Mouse (Mus musculus) midbrain, embryonic 13.5 days (tissue): ENCODE measurements at regions not wholly inside any gene's neighbourhood (a gene's known extent, or its start where the extent isn't known, plus 50 kb on each side); places are given as distances from the start of the nearest gene placed in this dataset.

Experiments
- ATAC-seq: fragments of 200-750 bp; cut with Nextera tagmentation; 2 replicates; pipeline ENCODE4 v1.8.0; 2017; ENCODE audit warnings: mild to moderate bottlenecking, moderate TSS enrichment, moderate library complexity
- H3K27ac ChIP-seq: fragments of 300-500 bp; sonication (generic); 2 replicates; pipeline ENCODE4 v1.5.1; 2015; ENCODE audit warnings: inconsistent platforms, mild to moderate bottlenecking, moderate library complexity
- H3K27me3 ChIP-seq: fragments of 300-500 bp; sonication (generic); 2 replicates; pipeline ENCODE4 v1.6.1; 2015; ENCODE audit warnings: mild to moderate bottlenecking, inconsistent platforms
- H3K36me3 ChIP-seq: fragments of 300-500 bp; sonication (generic); 2 replicates; pipeline ENCODE4 v1.6.1; 2015; ENCODE audit warnings: mild to moderate bottlenecking, inconsistent platforms
- H3K4me1 ChIP-seq: fragments of 300-500 bp; sonication (generic); replicated peaks from 2 replicates; pipeline ENCODE4 v1.6.1; 2015; ENCODE audit warnings: inconsistent platforms
- H3K4me2 ChIP-seq: fragments of 300-500 bp; sonication (generic); replicated peaks from 2 replicates; pipeline ENCODE4 v1.6.1; 2015; ENCODE audit warnings: moderate library complexity, mild to moderate bottlenecking, inconsistent platforms
- H3K4me3 ChIP-seq: fragments of 300-500 bp; sonication (generic); replicated peaks from 2 replicates; pipeline ENCODE4 v1.5.1; 2015; ENCODE audit warnings: mild to moderate bottlenecking, inconsistent platforms
- H3K9ac ChIP-seq: fragments of 300-500 bp; sonication (generic); replicated peaks from 2 replicates; pipeline ENCODE4 v1.6.1; 2015; ENCODE audit warnings: mild to moderate bottlenecking, inconsistent platforms
- H3K9me3 ChIP-seq: fragments of 300-500 bp; sonication (generic); 2 replicates; pipeline ENCODE4 v1.6.1; 2016; ENCODE audit warnings: mild to moderate bottlenecking, inconsistent platforms
- WGBS: fragments of 180-500 bp; shearing (Covaris S2); methylation state at CpG from one replicate; pipeline ENCODE4 v1.1.7; 2015; 5-methylcytosine and 5-hydroxymethylcytosine counted together

- 89% methylated on average over 3 of the region's 3 CpGs for WGBS
Observed at GRCm38 (mm10) chr5:53413677-53414076, 52.3 kb upstream of the Rbpj start.

GRCm38 (mm10) chr5:53415472-53415871 is 50.5 kb upstream of the Rbpj start:
- ATAC-seq, result no peak
- Histone ChIP-seq H3K27me3 (no peaks in the 10 kb centered on the region), H3K4me3 (no peak overlapping the region), H3K27ac (no peak overlapping the region), H3K9ac (no peak overlapping the region), H3K9me3 (no peaks in the 10 kb centered on the region), H3K4me2 (no peak overlapping the region), H3K4me1 (no peaks in the 10 kb centered on the region), H3K36me3 (no peaks in the 10 kb centered on the region)
- 84% methylated on average over 2 of the region's 2 CpGs for WGBS

More at GRCm38 (mm10) chr5:53413677-53414076, 52.3 kb upstream of the Rbpj start:
- H3K4me3 ChIP-seq, result no peak overlapping the region
- H3K9ac ChIP-seq, result no peak overlapping the region
- no peak overlapping the region for H3K27ac ChIP-seq
- no peak overlapping the region for H3K4me2 ChIP-seq
- no peaks in the 10 kb centered on the region for H3K27me3 ChIP-seq
- ATAC-seq, result no peak
- no peaks in the 10 kb centered on the region for H3K9me3 ChIP-seq
- H3K36me3 ChIP-seq, result no peaks in the 10 kb centered on the region
- no peaks in the 10 kb centered on the region for H3K4me1 ChIP-seq
